Comparison of ENCODE assay signal across 17 mouse cellular contexts in the genomic region with DNA sequence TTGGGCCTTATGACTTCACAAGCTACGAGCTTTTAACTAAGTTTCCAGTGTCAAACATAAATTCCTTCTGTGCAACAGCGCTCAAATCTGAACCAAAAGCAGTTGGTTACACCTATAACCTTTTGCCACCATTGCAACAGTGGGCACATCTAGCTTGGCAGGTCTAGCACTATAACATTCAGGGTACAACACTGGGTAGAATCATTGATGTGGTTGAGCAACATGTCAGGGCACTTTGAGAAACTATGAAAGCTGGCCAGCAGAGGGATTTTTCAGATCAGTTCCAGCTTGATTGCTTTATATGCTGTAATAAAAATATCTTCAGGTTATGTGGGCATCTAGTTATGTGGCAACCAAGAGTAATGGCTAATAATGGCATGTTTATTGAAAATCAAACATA.
DNase-seq lines count a peak whose midpoint lies in the region.
"Had no signal": no experiment of that assay in that cellular context is flagged by ENCODE, and none has a peak within 500 bp of the region (broad histone marks: within the 10 kb centered on the region; RNA-seq: fewer than 3 reads in every experiment).

No protein-coding gene starts in this region.

- peak; percentile 4 for DNase-seq in adipocyte (ENCODE audit: low spot score)
- DNase-seq in fat pad, adult 2 months (ENCODE audit: extremely low read depth, low read depth, low spot score), result peak; percentile 76
- DNase-seq in gonadal fat pad, adult 2 months (ENCODE audit: low read depth), result peak; percentile 57
- DNase-seq in heart, adult 8-10 months (ENCODE audit: low spot score), result no peak
- DNase-seq in spleen, postnatal 14 days (ENCODE audit: low spot score in 2 of 2), result no peak
- no peak for DNase-seq in retina, postnatal 1 day
- DNase-seq: adrenal gland, adult 2 months; adrenal gland, adult 8-10 months; adrenal gland, postnatal 10 days; adrenal gland, postnatal 14 days; adrenal gland, postnatal 25 days; adrenal gland, postnatal 36 days; B cell, adult 2 months; cerebellum, adult 11 months; cerebellum, adult 11-12 months; cerebellum, adult 18-20 months; cerebellum, adult 2 months had no signal

Comparison
In these comparisons a context has a peak if more than half of its experiments do, and no peak if none do; other contexts are left out.
1. DNase-seq: peak in adipocyte (single experiment), fat pad, adult 2 months (single experiment) and gonadal fat pad, adult 2 months (single experiment); none in heart, adult 8-10 months (single experiment), spleen, postnatal 14 days (0 of 2) and retina, postnatal 1 day (single experiment).